Mouse (Mus musculus): ENCODE data around the gene Ubac2. TPM values are rescaled to one million over a fixed set of nuclear protein-coding genes. Genes with fewer than 3 reads are reported as not detected.

Gene Ubac2
- total RNA-seq, 1 experiment from 2014 or later = 36.5 TPM

DNA sequence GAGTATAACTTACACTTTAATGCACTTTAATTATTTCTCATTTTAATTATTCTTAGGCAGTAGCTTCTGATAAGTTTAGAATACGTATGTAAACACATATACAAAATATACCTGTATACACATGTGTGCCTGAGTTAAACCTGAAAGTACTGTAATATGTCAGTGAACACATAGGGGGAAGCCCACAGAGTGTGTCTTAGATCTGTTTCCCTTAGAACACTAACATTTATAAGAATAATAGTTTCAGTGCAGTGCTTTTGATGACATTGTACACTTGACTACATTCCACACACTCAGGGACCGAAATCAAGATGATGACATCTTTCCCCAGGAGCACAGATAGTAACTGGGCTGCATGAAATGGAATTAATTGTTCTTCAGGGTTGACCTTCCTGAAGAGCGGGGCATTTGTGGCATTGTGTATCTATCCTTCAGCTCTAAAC lies 81.1 kb downstream of the Ubac2 start:
- no peak for ATAC-seq (replicated peaks; ENCODE audit: insufficient number of reproducible peaks, low FRiP score, low TSS enrichment, poor library complexity, severe bottlenecking)

DNA sequence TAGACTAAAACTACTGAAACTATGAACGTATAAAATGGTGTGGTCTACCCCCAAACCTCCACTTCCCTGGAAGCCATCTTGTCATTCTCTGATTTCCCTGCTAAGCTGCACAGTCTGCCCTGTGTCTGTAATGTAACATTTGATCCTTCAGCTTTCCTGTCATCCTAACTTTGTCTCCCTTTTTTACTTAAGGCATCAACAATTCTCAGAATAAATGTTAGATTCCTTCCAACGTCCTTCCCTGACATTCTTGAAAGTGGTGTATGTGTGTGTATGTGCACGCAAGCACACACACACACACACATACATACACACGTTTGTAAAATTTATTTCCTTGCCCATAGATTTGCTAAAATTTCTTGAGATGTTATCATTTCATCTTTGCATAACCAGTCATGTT lies 81.6 kb downstream of the Ubac2 start:
- no peak for ATAC-seq (replicated peaks; ENCODE audit: insufficient number of reproducible peaks, low FRiP score, low TSS enrichment, poor library complexity, severe bottlenecking)

DNA sequence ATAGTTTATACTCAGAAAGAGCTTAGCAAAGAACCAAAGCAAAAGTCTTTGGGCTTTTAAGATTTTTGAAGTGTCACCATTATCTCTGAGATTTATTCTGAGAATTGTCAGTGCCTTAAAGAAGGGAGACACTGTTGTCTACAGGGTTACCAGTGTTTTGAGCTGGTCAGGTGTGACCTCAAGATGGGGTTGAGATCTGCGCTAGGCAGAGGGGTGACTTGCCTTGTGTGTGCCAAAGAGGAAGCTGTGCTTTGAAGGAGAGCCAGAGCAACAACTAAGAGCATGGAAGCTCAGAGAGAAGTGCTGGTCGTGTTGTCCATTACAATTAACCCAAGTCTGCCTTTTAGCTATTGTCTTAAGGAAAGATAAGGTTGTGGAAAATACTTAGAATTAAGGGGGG lies 82.1 kb downstream of the Ubac2 start:
- ATAC-seq (replicated peaks; ENCODE audit: insufficient number of reproducible peaks, low FRiP score, low TSS enrichment, poor library complexity, severe bottlenecking) = no peak

DNA sequence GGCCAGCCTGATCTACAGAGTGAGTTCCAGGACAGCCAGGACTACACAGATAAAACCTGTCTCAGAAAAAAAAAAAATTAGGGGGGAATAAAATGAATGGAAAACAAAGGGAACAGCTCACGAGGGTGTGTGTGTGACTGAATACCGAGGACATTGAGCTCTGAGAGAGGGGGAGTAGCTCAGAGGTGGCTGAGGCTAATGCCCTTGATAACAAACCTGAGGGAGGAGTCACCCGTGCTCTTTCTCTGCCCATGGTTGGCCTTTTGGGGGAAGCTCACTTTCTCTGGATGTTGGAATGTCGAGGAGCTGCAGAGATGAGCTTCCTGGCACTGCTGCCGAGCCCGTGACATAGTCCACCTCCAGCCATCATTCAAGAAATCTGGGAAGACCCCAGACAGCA lies 82.6 kb downstream of the Ubac2 start:
- ATAC-seq (replicated peaks; ENCODE audit: insufficient number of reproducible peaks, low FRiP score, low TSS enrichment, poor library complexity, severe bottlenecking) = no peak

DNA sequence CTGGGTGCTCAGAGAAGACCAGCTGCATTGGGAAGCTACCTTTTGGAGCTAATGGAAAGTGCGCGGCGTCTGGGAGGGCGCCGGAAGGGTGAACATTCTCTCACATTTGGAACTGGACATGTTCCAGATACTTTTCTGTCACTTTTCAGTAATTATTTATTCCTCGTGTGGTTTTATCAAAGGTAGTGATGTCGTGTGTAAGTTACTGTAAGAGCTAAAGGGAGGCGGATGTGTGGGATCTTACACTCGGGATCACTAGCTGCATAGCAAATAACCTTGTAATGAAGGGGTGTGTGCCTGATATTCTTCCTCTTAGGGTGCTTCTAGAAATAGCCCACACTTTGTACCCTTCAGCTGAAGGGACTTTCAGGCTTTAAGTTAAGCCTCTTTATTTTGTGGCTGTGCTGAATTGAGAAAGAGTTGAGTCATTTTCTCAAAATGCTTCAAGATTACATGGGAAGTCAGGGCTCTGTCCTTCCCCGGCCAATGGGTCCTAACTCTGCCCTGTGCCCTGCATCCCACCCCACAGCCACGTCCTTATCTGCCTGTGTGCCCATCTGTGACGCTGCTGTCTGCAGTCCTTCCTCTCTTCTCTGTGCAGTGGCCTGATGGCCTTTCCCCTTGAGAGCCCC lies 83.2 kb downstream of the Ubac2 start:
- ATAC-seq (replicated peaks; ENCODE audit: insufficient number of reproducible peaks, low FRiP score, low TSS enrichment, poor library complexity, severe bottlenecking) = peak; percentile 49

DNA sequence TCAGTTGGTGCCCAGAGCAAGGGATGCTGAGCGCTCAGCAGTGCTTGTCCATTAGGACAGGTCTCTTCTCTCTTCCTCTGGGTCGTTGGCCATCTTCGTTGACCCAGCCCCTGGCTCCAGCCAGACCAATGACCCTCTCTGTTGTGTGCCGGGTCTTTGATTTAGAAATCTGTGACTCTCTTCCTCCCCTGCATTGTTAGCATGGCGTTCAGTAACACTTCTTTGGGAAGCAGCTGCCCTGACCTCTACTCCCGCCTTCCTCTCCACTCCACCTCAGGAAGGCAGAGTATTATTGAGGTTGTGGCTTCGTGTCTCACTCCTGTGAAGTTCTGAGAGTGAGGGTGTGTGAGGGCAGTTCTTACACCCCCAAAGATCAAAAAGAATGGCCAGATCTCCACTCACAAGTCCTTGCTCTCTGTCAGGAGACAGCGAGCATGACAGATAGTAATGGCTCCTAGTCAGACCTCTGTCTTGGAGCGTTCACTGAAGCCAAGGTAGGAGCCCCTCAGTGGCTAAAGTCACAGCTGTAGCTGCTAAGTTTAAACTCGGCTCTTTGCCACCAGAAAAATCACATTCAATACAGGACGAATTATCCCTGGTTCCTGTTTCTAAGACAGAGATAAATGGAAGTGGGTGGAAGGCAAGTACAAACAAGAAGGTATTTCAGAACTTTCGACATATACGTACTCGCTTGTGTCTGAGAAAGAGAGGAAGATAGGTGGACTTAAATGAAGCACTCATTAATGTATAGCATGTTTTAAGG lies 83.9 kb downstream of the Ubac2 start:
- ATAC-seq (replicated peaks; ENCODE audit: insufficient number of reproducible peaks, low FRiP score, low TSS enrichment, poor library complexity, severe bottlenecking) = no peak

DNA sequence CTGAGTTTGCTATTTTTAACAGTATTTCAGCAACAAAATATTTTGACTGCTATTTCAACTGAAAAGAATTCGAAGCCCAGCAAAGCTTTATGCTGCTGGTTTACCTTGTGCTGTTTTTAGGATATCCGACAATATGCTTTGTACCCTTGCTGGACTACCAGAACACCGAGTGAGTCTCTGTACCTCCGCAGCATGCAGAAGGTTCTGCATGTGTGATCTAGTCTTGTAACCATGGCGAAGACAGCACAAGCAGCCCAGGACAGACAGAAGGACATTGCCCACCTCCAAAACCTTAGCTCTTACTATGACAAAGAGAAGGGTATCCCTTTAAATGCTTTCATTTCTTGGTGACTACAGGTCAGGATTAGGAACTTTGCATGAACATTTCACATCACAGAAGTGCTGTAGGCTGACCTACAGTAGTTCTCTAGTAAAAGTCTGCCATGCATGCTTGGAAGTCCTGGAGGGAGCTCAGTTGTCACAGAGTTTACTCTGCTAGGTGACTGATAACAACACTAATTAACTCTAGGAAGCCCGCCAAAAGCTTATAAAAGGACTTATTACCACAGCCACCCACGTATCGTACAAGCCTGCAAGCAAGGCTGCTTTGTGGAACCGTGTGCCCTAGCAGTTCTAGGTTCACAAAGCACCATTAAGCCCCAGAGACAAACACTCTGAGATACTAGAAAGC lies 85.0 kb downstream of the Ubac2 start:
- ATAC-seq (replicated peaks; ENCODE audit: insufficient number of reproducible peaks, low FRiP score, low TSS enrichment, poor library complexity, severe bottlenecking) = no peak

DNA sequence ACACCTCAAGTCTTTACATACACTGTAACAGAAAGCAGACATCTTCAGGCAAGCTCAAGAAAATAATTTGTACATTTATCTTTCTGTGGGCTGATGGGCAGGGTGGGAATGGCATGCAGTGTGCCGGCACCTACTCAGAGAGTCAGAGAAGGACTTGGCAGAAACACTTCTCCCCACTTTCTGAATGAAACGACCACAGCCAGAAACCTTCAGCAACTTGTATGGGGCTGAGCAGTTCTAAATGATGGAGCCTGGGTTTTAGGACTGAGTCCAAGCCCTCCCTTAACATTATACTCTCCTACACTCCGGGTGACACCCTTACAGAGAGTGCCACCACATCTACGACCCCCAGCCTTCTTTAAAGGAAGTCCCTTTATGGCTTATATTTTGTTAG lies 85.5 kb downstream of the Ubac2 start:
- no peak for ATAC-seq (replicated peaks; ENCODE audit: insufficient number of reproducible peaks, low FRiP score, low TSS enrichment, poor library complexity, severe bottlenecking)

DNA sequence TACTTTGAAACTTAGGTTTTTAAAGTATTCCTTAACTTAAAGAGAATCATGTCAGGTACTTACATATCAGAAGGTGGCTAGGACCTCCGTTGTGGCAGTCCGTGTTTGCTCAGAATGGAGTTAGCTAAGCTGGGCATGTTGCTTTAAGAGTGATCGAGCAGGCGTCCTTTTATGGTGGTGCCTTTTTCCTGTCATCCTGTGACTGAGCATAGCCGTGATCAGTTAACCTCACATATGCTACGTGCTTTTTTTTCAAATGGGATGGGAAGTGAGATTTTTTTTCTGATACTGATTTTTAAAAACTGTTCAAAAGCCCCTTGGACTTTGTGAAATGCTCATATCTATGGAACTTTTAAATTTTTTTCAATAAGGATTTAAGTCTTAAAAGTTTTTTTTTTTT lies 86.6 kb downstream of the Ubac2 start, which contains the start of gene Gpr183:
Gene Gpr183, minus strand, starts transcription at position 206 of the 400 bp plus-strand sequence.
- ATAC-seq (replicated peaks; ENCODE audit: insufficient number of reproducible peaks, low FRiP score, low TSS enrichment, poor library complexity, severe bottlenecking) = no peak

DNA sequence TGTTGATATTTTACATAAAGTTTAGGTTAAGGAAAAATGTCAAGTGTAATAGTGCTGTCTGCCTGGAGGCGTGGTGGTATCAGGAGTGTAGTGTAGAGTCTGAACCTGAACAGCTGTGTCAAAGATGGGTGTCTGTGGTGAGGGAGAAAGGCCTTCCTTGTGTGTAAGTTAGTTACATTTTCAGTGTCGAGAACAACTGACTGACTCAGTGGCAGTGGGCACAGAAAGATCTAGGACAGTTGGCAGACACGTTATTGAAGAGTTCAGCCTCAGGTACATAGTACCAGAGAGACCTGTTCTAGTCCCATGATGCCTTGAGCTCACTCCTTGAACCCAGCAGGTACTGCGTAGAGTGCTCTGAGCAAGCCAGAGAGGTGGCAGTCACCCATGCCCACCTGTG lies 87.0 kb downstream of the Ubac2 start:
- no peak for ATAC-seq (replicated peaks; ENCODE audit: insufficient number of reproducible peaks, low FRiP score, low TSS enrichment, poor library complexity, severe bottlenecking)

DNA sequence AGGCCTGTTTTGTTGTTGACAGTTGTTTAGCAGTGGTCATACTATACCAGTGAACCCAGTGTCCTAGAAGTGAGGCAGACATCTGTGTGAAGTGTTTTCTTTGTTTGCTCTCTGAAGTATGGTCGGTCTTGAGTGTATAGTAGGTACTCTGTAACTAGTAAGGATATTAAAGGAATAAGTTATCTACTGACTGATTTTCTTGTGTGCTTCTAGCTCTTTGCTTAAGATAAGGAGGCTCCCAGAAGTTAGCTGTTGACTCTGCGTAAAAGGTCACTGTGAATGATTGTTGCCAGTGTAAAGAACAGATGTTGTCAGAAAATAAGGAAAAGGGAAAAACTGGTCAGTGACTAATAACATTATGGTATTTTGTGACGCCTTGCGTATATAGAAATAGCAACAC lies 88.7 kb downstream of the Ubac2 start:
- no peak for ATAC-seq (replicated peaks; ENCODE audit: insufficient number of reproducible peaks, low FRiP score, low TSS enrichment, poor library complexity, severe bottlenecking)

DNA sequence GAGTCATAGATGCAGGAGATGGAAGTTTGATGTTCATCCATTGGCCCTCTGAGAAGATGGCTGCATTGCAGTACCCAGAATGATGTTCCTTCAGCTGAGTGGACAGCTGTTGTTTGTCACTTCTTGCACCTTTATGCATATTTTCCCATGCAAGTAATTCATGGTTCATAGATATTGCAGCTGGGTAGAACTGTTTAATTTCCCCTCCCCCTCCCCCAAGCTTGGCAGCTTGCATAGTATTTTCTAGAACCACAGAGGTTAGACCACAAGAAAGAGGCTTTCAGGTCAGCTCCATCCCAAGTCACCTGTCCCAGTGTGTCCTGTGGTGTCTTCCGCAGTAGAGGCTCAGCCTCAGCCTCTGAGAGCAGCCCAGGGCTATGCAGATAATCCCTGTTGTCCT lies 92.0 kb downstream of the Ubac2 start:
- ATAC-seq (replicated peaks; ENCODE audit: insufficient number of reproducible peaks, low FRiP score, low TSS enrichment, poor library complexity, severe bottlenecking) = no peak

DNA sequence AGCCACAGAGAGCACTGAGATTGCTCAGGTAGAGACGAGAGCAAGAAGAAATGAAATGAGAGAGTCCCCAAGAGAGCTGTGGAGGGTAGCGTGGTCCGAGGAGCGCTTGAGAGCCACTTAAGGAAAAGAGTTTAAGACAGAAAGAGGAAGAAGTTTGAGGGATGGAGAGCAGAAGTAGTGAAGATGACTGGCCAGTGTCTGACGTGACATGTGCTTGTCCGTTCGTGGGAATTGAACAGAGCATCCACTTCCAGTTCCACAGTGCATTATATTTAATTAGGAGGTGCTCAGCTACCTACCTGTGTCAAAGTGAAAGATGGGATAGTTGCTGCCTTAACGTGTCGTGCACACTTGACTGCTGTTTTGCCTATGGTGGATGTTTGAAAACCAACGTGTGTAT lies 94.7 kb downstream of the Ubac2 start:
- peak; percentile 62 for ATAC-seq (replicated peaks; ENCODE audit: insufficient number of reproducible peaks, low FRiP score, low TSS enrichment, poor library complexity, severe bottlenecking)

DNA sequence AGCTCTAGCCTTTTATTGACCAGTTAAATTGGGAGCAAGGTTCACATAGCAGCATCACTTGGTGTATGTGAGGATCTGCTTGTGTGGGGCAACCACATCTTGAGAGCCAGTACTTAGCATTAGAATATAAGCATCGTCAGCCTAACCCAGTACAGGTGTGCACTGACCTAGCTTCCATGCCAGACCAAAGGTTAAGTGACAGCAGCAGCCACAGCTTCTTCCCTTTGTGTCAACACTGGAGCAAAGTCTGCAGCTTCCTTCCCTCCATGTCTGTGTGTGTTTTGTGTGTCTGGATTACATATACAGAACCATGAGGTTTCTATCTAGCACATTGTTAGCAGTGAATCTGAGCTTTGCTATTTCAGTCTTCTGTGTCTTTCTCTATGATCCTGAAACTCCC lies 103.1 kb downstream of the Ubac2 start:
- no peak for ATAC-seq (replicated peaks; ENCODE audit: insufficient number of reproducible peaks, low FRiP score, low TSS enrichment, poor library complexity, severe bottlenecking)

DNA sequence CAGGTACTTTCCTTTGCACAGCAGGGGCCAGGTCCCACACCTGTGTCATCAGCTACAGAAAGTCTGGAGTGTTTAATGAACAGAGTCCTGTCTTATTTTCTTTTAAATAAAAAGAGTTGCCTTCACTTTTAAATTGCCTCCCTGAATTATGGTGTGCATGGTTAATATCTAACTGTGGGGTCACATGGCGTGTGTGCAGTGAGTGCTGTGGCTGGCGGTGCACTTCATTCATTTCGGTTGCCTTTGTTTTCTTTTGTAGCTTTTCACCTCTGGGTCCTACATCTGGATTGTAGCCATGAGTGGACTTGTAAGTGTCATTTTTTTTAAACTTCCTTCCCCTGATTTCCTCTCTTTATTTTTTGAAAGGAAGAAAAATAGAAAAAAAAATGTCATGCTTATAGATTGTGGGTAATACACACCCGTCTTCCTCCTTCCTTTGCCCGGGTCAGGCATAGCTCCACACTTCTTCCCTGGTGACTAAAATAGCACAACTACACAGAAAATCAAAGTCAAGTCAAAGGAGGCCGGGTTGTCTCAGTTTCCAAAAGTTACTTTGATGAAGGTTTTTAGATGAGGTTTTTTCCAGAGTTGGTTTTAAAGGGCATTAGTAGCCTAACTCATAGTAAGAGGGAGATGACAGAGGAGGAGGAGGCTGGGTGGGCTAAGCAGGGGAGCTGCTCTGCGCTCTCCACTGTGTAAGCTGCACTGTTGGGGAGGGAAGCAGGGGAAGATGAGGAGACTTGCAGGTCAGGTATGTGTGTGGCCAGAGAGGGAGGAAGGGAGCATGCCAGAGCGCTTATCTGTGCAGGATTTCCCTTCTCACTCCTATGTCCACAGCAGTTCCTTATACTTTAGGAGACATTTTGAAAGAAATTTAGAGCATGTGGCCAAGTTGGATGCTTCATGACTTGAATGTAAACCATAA lies 104.9 kb downstream of the Ubac2 start:
- ATAC-seq (replicated peaks; ENCODE audit: insufficient number of reproducible peaks, low FRiP score, low TSS enrichment, poor library complexity, severe bottlenecking) = no peak

DNA sequence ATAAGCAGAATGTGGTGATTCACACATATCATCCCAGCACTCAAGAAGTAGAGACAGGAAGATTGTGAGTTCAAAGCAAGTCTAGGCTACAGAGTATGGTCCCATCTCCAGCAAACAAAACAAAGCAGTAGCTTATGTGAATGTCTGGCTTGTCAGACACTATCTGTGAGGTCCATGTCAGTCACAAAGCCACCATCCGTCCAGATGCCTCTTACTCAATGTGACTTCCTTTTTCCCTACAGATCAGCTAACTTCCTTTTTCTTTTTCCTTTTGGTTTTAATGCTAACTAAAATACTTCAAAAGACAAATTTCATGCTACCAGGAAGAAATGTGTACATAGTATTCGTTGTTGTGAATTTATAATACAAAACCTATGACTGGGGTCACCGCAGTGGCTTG lies 107.1 kb downstream of the Ubac2 start:
- ATAC-seq (replicated peaks; ENCODE audit: insufficient number of reproducible peaks, low FRiP score, low TSS enrichment, poor library complexity, severe bottlenecking) = peak; percentile 75

DNA sequence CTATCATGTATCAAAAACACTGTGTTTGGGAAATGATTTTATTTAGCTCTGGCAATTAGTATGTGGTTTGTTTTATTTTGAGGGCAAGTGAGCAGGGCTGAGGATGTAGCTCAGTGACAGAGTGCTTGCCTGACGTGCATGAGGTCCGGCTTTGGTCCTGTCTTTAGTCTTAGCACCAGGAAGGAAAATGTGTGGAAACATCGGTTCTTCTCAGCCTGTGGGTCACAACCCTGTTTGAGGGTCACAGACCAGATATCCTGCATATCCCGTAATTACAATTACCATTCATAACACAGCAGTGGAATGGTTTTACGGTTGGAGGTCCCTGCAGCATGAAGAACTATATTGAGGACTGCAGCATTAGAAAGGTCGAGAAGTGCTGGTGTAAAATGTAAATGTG lies 107.6 kb downstream of the Ubac2 start:
- no peak for ATAC-seq (replicated peaks; ENCODE audit: insufficient number of reproducible peaks, low FRiP score, low TSS enrichment, poor library complexity, severe bottlenecking)

DNA sequence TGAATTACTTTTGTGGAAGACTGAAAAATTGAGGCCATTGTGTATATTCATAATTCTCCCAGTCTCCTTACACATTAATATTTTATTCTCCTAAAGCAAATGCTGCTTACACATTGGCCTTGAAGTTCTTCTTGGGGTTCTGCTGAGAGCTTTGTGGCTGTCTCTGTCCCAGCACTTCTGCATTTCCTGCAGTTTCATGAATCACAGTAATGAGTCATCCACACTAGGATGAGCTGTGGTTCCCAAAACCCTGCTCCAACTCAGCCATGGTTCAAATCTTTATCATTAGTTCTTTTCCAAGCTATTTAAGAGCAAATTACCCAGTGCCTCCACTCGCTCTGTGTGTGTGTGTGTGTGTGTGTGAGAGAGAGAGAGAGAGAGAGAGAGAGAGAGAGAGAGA lies 108.9 kb downstream of the Ubac2 start:
- peak; percentile 76; the same call in 1 of the 2 replicates for ATAC-seq (replicated peaks; ENCODE audit: insufficient number of reproducible peaks, low FRiP score, low TSS enrichment, poor library complexity, severe bottlenecking)

DNA sequence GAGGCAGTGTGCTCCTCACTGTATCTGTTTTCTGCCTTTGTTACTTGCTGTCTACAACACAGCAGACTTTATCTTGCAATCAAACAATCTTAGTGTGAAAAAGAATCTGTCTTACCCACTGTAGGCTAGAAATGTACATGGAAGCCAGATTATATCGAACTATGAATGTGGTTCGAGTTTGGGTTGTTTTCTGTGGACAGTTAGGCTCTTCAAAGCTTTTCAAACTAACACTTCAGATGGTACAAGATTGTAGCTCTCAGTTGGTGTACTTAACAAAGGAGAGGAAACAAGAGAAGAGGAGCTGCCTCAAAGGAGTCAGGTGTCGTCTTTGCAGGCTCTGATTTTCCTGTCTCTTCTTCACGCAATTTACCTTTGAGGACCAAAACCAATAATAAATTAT lies 109.3 kb downstream of the Ubac2 start:
- no peak for ATAC-seq (replicated peaks; ENCODE audit: insufficient number of reproducible peaks, low FRiP score, low TSS enrichment, poor library complexity, severe bottlenecking)

Measured in monocyte, adult 5-6 weeks (primary cell).